Mouse (Mus musculus): ENCODE results near the gene Ccdc3.

The Ccdc3 gene

GRCm38 (mm10) chr2:5137500-5138286 is at the start of gene Ccdc3:
TSS of gene Ccdc3 (plus strand) at chr2:5137776.
- peak; percentile 7 for DNase-seq

GRCm38 (mm10) chr2:5090385-5090784 is 47.2 kb upstream of the Ccdc3 start:
- peak; percentile 7 for DNase-seq

GRCm38 (mm10) chr2:5094876-5095275 is 42.7 kb upstream of the Ccdc3 start:
- no peak for DNase-seq

- no peak for DNase-seq
Measured at GRCm38 (mm10) chr2:5095316-5095715, 42.3 kb upstream of the Ccdc3 start.

- DNase-seq, result no peak
Measured at GRCm38 (mm10) chr2:5097786-5098445, 39.7 kb upstream of the Ccdc3 start.

- no peak for DNase-seq
Measured at GRCm38 (mm10) chr2:5099176-5099575, 38.4 kb upstream of the Ccdc3 start.

GRCm38 (mm10) chr2:5101743-5102245 is 35.8 kb upstream of the Ccdc3 start:
- DNase-seq, result no peak

- no peak for DNase-seq
Measured at GRCm38 (mm10) chr2:5102891-5103290, 34.7 kb upstream of the Ccdc3 start.

GRCm38 (mm10) chr2:5112785-5113291 is 24.7 kb upstream of the Ccdc3 start:
- DNase-seq, result no peak

- no peak for DNase-seq
Measured at GRCm38 (mm10) chr2:5114386-5114785, 23.2 kb upstream of the Ccdc3 start.

- no peak for DNase-seq
Measured at GRCm38 (mm10) chr2:5116856-5117532, 20.6 kb upstream of the Ccdc3 start.

- DNase-seq, result no peak
Measured at GRCm38 (mm10) chr2:5125506-5125905, 12.1 kb upstream of the Ccdc3 start.

GRCm38 (mm10) chr2:5127369-5127768 is 10.2 kb upstream of the Ccdc3 start:
- no peak for DNase-seq

GRCm38 (mm10) chr2:5129099-5129498 is 8.5 kb upstream of the Ccdc3 start:
- no peak for DNase-seq

- no peak for DNase-seq
Measured at GRCm38 (mm10) chr2:5132046-5132445, 5.5 kb upstream of the Ccdc3 start.

- no peak for DNase-seq
Measured at GRCm38 (mm10) chr2:5134959-5135743, 2.4 kb upstream of the Ccdc3 start.

- DNase-seq, result no peak
Measured at GRCm38 (mm10) chr2:5139961-5140360, 2.4 kb downstream of the Ccdc3 start.

- no peak for DNase-seq
Measured at GRCm38 (mm10) chr2:5144446-5144845, 6.9 kb downstream of the Ccdc3 start.

- no peak for DNase-seq
Measured at GRCm38 (mm10) chr2:5147907-5148306, 10.3 kb downstream of the Ccdc3 start.

GRCm38 (mm10) chr2:5154711-5155110 is 17.1 kb downstream of the Ccdc3 start:
- no peak for DNase-seq

- no peak for DNase-seq
Measured at GRCm38 (mm10) chr2:5160236-5160848, 22.8 kb downstream of the Ccdc3 start.
